Mouse (Mus musculus) stomach, postnatal 0 days (tissue): Measurements from ENCODE around the gene Stk10. TPM values are rescaled to one million over a fixed set of nuclear protein-coding genes. Genes with fewer than 3 reads are reported as not detected.

Experiments
- ATAC-seq: fragments of 200-750 bp; cut with Nextera tagmentation; 2 replicates; pipeline ENCODE4 v1.8.0; 2017; ENCODE audit not compliant: low FRiP score, low TSS enrichment
- DNase-seq: peaks from one replicate; pipeline ENCODE4 v3.0.0-alpha.2; 2016; ENCODE audit warnings: low spot score
- H3K27ac ChIP-seq: fragments of 300-500 bp; sonication (generic); replicated peaks from 2 replicates; pipeline ENCODE4 v1.5.1; 2014; ENCODE audit warnings: mild to moderate bottlenecking, control low read depth
- H3K27me3 ChIP-seq: fragments of 300-500 bp; sonication (generic); 2 replicates; pipeline ENCODE4 v1.6.1; 2014; ENCODE audit warnings: low read length; ENCODE audit not compliant: control insufficient read depth, insufficient read depth
- H3K36me3 ChIP-seq: fragments of 300-500 bp; sonication (generic); 2 replicates; pipeline ENCODE4 v1.6.1; 2014; ENCODE audit warnings: low read length, mixed read lengths; ENCODE audit not compliant: control insufficient read depth, insufficient read depth
- H3K4me1 ChIP-seq: fragments of 300-500 bp; sonication (generic); replicated peaks from 2 replicates; pipeline ENCODE4 v1.6.1; 2014; ENCODE audit warnings: antibody characterized with exemption; ENCODE audit not compliant: control insufficient read depth, insufficient read depth
- H3K4me2 ChIP-seq: fragments of 300-500 bp; sonication (generic); replicated peaks from 2 replicates; pipeline ENCODE4 v1.6.1; 2014; ENCODE audit warnings: low read depth, mild to moderate bottlenecking, control low read depth, moderate library complexity
- H3K4me3 ChIP-seq: fragments of 300-500 bp; sonication (generic); 2 replicates; pipeline ENCODE4 v1.5.1; 2014; ENCODE audit warnings: low read depth, low read length, control low read depth
- H3K9ac ChIP-seq: fragments of 300-500 bp; sonication (generic); 2 replicates; pipeline ENCODE4 v1.6.1; 2014; ENCODE audit warnings: mild to moderate bottlenecking, low read length, control low read depth, mixed read lengths
- H3K9me3 ChIP-seq: fragments of 300-500 bp; sonication (generic); 2 replicates; pipeline ENCODE4 v1.6.1; 2016; ENCODE audit warnings: low read length; ENCODE audit not compliant: control insufficient read depth
- CTCF ChIP-seq: IDR thresholded peaks from 2 replicates; pipeline ENCODE4 v1.5.1; 2016; ENCODE audit warnings: antibody characterized with exemption, low read depth, mild to moderate bottlenecking, moderate library complexity
- EP300 ChIP-seq: optimal IDR thresholded peaks from 2 replicates; pipeline ENCODE3; 2016; ENCODE audit warnings: antibody characterized with exemption
- WGBS: fragments of 180-500 bp; shearing (Covaris S2); extraction: QIAGEN DNeasy Blood & Tissue Kit; methylation state at CpG from one replicate; pipeline ENCODE4 v1.1.7; 2014; 5-methylcytosine and 5-hydroxymethylcytosine counted together
- polyA plus RNA-seq: library from polyadenylated mRNA; unstranded; fragments of >200 nt; fragmentation: Nextera tagmentation; extraction: Ambion mirVana; gene quantifications from 2 replicates; pipeline ENCODE4 v1.2.1, GENCODE M21; 2015

Gene Stk10
- polyA plus RNA-seq, 1 experiment from 2014 or later, result 1.1 TPM

- DNase-seq, result no peak
- TF ChIP-seq CTCF (no peak), EP300 (no peak)
- no peaks in the 10 kb centered on the region for H3K9me3 ChIP-seq
- WGBS, result 66% methylated on average over 2 of the region's 2 CpGs
- H3K9ac ChIP-seq, result no peak overlapping the region
- no peak overlapping the region for H3K4me2 ChIP-seq
- no peak for ATAC-seq
- 0 out of 2 replicates have a peak, but pooled peaks cover 2% of the 10 kb centered on the region for H3K4me1 ChIP-seq
- H3K4me3 ChIP-seq, result no peak overlapping the region
- no peaks in the 10 kb centered on the region for H3K27me3 ChIP-seq
- H3K36me3 ChIP-seq, result no peaks in the 10 kb centered on the region
- H3K27ac ChIP-seq, result no peak overlapping the region
Observed at GRCm38 (mm10) chr11:32647265-32647664, 114.2 kb downstream of the Stk10 start.

GRCm38 (mm10) chr11:32650236-32650749 lies 117.2 kb downstream of the Stk10 start:
- Histone ChIP-seq H3K9ac (no peak overlapping the region), H3K4me3 (no peak overlapping the region), H3K27ac (peak overlapping the region; percentile 13; the same call in 1 of the 2 replicates), H3K9me3 (no peaks in the 10 kb centered on the region), H3K36me3 (no peaks in the 10 kb centered on the region), H3K4me2 (no peak overlapping the region), H3K27me3 (no peaks in the 10 kb centered on the region), H3K4me1 (0 out of 2 replicates have a peak, but pooled peaks cover 2% of the 10 kb centered on the region)
- no peak for DNase-seq
- no peak for TF ChIP-seq CTCF
- TF ChIP-seq EP300, result no peak
- no peak for ATAC-seq

- H3K9me3 ChIP-seq, result no peaks in the 10 kb centered on the region
- H3K4me3 ChIP-seq, result no peak overlapping the region
- DNase-seq (no peak), ATAC-seq (no peak)
- no peak overlapping the region for H3K4me2 ChIP-seq
- H3K36me3 ChIP-seq, result no peaks in the 10 kb centered on the region
- no peak overlapping the region for H3K9ac ChIP-seq
- H3K4me1 ChIP-seq, result 0 out of 2 replicates have a peak, but pooled peaks cover 2% of the 10 kb centered on the region
- no peaks in the 10 kb centered on the region for H3K27me3 ChIP-seq
- H3K27ac ChIP-seq, result peak overlapping the region; percentile 13; the same call in 1 of the 2 replicates
- 56% methylated on average over 7 of the region's 7 CpGs for WGBS
- no peak for TF ChIP-seq EP300
- TF ChIP-seq CTCF, result no peak
Observed at GRCm38 (mm10) chr11:32650893-32651590, 117.9 kb downstream of the Stk10 start.

GRCm38 (mm10) chr11:32651723-32652122 lies 118.6 kb downstream of the Stk10 start:
- Histone ChIP-seq H3K27me3 (no peaks in the 10 kb centered on the region), H3K4me1 (0 out of 2 replicates have a peak, but pooled peaks cover 2% of the 10 kb centered on the region), H3K9ac (no peak overlapping the region), H3K27ac (no peak overlapping the region), H3K4me2 (no peak overlapping the region), H3K36me3 (no peaks in the 10 kb centered on the region), H3K9me3 (no peaks in the 10 kb centered on the region), H3K4me3 (no peak overlapping the region)
- DNase-seq (no peak), ATAC-seq (no peak)
- 61% methylated on average over 1 of the region's 1 CpGs for WGBS
- no peak for TF ChIP-seq EP300
- TF ChIP-seq CTCF, result no peak

- no peaks in the 10 kb centered on the region for H3K9me3 ChIP-seq
- ATAC-seq, result no peak
- H3K4me2 ChIP-seq, result no peak overlapping the region
- no peak overlapping the region for H3K4me3 ChIP-seq
- 72% methylated on average over 1 of the region's 1 CpGs for WGBS
- H3K4me1 ChIP-seq, result no peaks in the 10 kb centered on the region
- no peak overlapping the region; the same call in 1 of the 2 replicates for H3K27ac ChIP-seq
- no peak for DNase-seq
- H3K36me3 ChIP-seq, result no peaks in the 10 kb centered on the region
- H3K9ac ChIP-seq, result no peak overlapping the region
- TF ChIP-seq CTCF (no peak), EP300 (no peak)
- H3K27me3 ChIP-seq, result no peaks in the 10 kb centered on the region
Observed at GRCm38 (mm10) chr11:32662082-32662656, 129.1 kb downstream of the Stk10 start.

- DNase-seq (no peak), ATAC-seq (no peak)
- Histone ChIP-seq H3K9me3 (no peaks in the 10 kb centered on the region), H3K9ac (no peak overlapping the region), H3K36me3 (no peaks in the 10 kb centered on the region), H3K27me3 (no peaks in the 10 kb centered on the region), H3K27ac (no peak overlapping the region), H3K4me2 (no peak overlapping the region), H3K4me1 (no peaks in the 10 kb centered on the region), H3K4me3 (no peak overlapping the region)
- WGBS, result 87% methylated on average over 3 of the region's 3 CpGs
- TF ChIP-seq CTCF (no peak), EP300 (no peak)
Observed at GRCm38 (mm10) chr11:32665639-32666038, 132.5 kb downstream of the Stk10 start.
